Mouse (Mus musculus): ENCODE data around the gene Pgls. TPM values are rescaled to one million over a fixed set of nuclear protein-coding genes. Genes with fewer than 3 reads are reported as not detected.

Gene Pgls
- polyA plus RNA-seq (2012; rRNA removed), result 113 and 128 TPM in 2 replicates

- TF ChIP-seq POLR2A (IDR thresholded peaks at IDR 0.05; ENCODE audit: borderline replicate concordance, extremely low read depth, insufficient read depth, insufficient read length, poor library complexity, severe bottlenecking) (peak; percentile 92), CTCF (IDR thresholded peaks at IDR 0.05; ENCODE audit: borderline replicate concordance, extremely low read depth, insufficient read depth, insufficient read length) (no peak)
- DNase-seq (ENCODE audit: low read depth), result peak; percentile 97
Measured at GRCm38 (mm10) chr8:71591471-71592373, at the start of gene Pgls. TSS of gene Pgls (plus strand) at chr8:71592176.

- TF ChIP-seq CTCF (IDR thresholded peaks at IDR 0.05; ENCODE audit: borderline replicate concordance, extremely low read depth, insufficient read depth, insufficient read length), result no peak
- TF ChIP-seq POLR2A (IDR thresholded peaks at IDR 0.05; ENCODE audit: borderline replicate concordance, extremely low read depth, insufficient read depth, insufficient read length, poor library complexity, severe bottlenecking), result 0 out of 2 replicates have a peak, but pooled peaks have one; percentile 23
- DNase-seq (ENCODE audit: low read depth), result peak; percentile 100
Measured at GRCm38 (mm10) chr8:71542632-71543343, 49.2 kb upstream of the Pgls start, which contains the start of gene Mvb12a. TSS of gene Mvb12a (plus strand) at chr8:71542922.

GRCm38 (mm10) chr8:71543755-71544154 is 48.2 kb upstream of the Pgls start:
- DNase-seq (ENCODE audit: low read depth), result no peak
- TF ChIP-seq POLR2A (IDR thresholded peaks at IDR 0.05; ENCODE audit: borderline replicate concordance, extremely low read depth, insufficient read depth, insufficient read length, poor library complexity, severe bottlenecking) (no peak), CTCF (IDR thresholded peaks at IDR 0.05; ENCODE audit: borderline replicate concordance, extremely low read depth, insufficient read depth, insufficient read length) (no peak)

- TF ChIP-seq CTCF (IDR thresholded peaks at IDR 0.05; ENCODE audit: borderline replicate concordance, extremely low read depth, insufficient read depth, insufficient read length) (no peak), POLR2A (IDR thresholded peaks at IDR 0.05; ENCODE audit: borderline replicate concordance, extremely low read depth, insufficient read depth, insufficient read length, poor library complexity, severe bottlenecking) (no peak)
Measured at GRCm38 (mm10) chr8:71545053-71545452, 46.9 kb upstream of the Pgls start.

GRCm38 (mm10) chr8:71547590-71547989 is 44.4 kb upstream of the Pgls start:
- TF ChIP-seq CTCF (IDR thresholded peaks at IDR 0.05; ENCODE audit: borderline replicate concordance, extremely low read depth, insufficient read depth, insufficient read length), result no peak
- no peak for TF ChIP-seq POLR2A (IDR thresholded peaks at IDR 0.05; ENCODE audit: borderline replicate concordance, extremely low read depth, insufficient read depth, insufficient read length, poor library complexity, severe bottlenecking)
- DNase-seq (ENCODE audit: low read depth), result no peak

More at GRCm38 (mm10) chr8:71545053-71545452, 46.9 kb upstream of the Pgls start:
- no peak for DNase-seq (ENCODE audit: low read depth)

- TF ChIP-seq POLR2A (IDR thresholded peaks at IDR 0.05; ENCODE audit: borderline replicate concordance, extremely low read depth, insufficient read depth, insufficient read length, poor library complexity, severe bottlenecking) (no peak), CTCF (IDR thresholded peaks at IDR 0.05; ENCODE audit: borderline replicate concordance, extremely low read depth, insufficient read depth, insufficient read length) (no peak)
- no peak for DNase-seq (ENCODE audit: low read depth)
Measured at GRCm38 (mm10) chr8:71550754-71551153, 41.2 kb upstream of the Pgls start.

- TF ChIP-seq POLR2A (IDR thresholded peaks at IDR 0.05; ENCODE audit: borderline replicate concordance, extremely low read depth, insufficient read depth, insufficient read length, poor library complexity, severe bottlenecking) (no peak), CTCF (IDR thresholded peaks at IDR 0.05; ENCODE audit: borderline replicate concordance, extremely low read depth, insufficient read depth, insufficient read length) (no peak)
- no peak for DNase-seq (ENCODE audit: low read depth)
Measured at GRCm38 (mm10) chr8:71552770-71553169, 39.2 kb upstream of the Pgls start.

GRCm38 (mm10) chr8:71554001-71554400 is 38.0 kb upstream of the Pgls start:
- no peak for DNase-seq (ENCODE audit: low read depth)
- TF ChIP-seq CTCF (IDR thresholded peaks at IDR 0.05; ENCODE audit: borderline replicate concordance, extremely low read depth, insufficient read depth, insufficient read length), result no peak
- TF ChIP-seq POLR2A (IDR thresholded peaks at IDR 0.05; ENCODE audit: borderline replicate concordance, extremely low read depth, insufficient read depth, insufficient read length, poor library complexity, severe bottlenecking), result no peak

- no peak for TF ChIP-seq POLR2A (IDR thresholded peaks at IDR 0.05; ENCODE audit: borderline replicate concordance, extremely low read depth, insufficient read depth, insufficient read length, poor library complexity, severe bottlenecking)
- TF ChIP-seq CTCF (IDR thresholded peaks at IDR 0.05; ENCODE audit: borderline replicate concordance, extremely low read depth, insufficient read depth, insufficient read length), result no peak
- DNase-seq (ENCODE audit: low read depth), result no peak
Measured at GRCm38 (mm10) chr8:71554644-71555043, 37.3 kb upstream of the Pgls start.

- no peak for DNase-seq (ENCODE audit: low read depth)
- TF ChIP-seq CTCF (IDR thresholded peaks at IDR 0.05; ENCODE audit: borderline replicate concordance, extremely low read depth, insufficient read depth, insufficient read length) (no peak), POLR2A (IDR thresholded peaks at IDR 0.05; ENCODE audit: borderline replicate concordance, extremely low read depth, insufficient read depth, insufficient read length, poor library complexity, severe bottlenecking) (no peak)
Measured at GRCm38 (mm10) chr8:71558071-71558957, 33.7 kb upstream of the Pgls start, which contains the start of gene Tmem221. TSS of gene Tmem221 (minus strand) at chr8:71558871.
